Mouse (Mus musculus) duodenum, adult 2 months (tissue): Measurements from ENCODE around the gene Trim54. TPM values are rescaled to one million over a fixed set of nuclear protein-coding genes. Genes with fewer than 3 reads are reported as not detected.

Experiments used
- polyA plus RNA-seq: library from polyadenylated mRNA; depleted of rRNA; stranded (reverse); fragments of >200 nt; gene quantifications from 2 replicates; pipeline ENCODE4 v1.2.3, GENCODE M21; 2012; ENCODE audit warnings: low replicate concordance; rRNA removed

Gene Trim54
- polyA plus RNA-seq: not detected in 2 replicates

DNA sequence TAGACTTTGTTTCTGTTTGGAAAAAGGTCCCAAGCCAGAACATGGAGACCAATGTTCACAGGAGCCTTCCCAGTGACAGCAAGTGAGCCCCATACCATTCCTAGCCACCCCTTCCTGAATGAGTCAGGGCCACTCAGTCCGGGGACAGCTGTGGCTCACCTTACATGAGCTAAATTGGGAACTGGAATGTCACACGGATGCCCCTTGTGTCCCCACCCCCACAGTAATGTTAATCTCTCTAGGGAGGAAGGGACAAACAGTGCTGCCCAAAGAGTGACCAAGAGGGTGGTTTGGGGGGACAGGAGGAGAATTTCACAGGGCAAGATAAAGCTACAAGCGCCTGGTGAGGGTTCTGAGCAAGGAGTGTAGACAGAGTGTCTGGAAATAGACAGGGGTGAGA is at the start of gene Trim54:
Gene Trim54, plus strand, starts transcription at position 359 of the 400 bp plus-strand sequence.

DNA sequence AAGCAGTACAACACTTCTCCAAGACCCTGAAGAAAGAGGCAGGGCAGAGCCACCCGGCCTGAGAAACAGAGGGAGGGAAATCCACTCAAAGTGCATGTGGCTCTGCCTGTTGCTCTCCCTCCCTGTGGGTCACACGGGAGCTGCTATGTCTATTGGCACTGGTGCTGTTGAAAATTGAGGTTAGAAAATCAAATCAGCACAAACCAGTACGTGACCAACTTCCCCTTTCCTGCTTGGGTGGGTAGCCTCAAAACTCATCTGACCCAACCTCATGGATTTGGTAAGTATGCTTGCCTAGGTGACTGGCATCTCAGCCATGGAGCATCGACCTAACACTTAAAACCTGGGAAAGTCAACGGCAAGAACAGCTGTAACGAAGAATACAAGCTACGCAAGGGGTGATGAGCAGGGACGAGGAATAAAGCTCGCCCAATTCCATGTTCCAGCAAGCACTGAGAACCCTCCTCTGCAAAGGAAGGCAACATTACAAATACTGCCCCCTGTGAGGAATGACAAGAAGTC is 10.6 kb upstream of the Trim54 start, which contains the start of gene Dnajc5g:
Gene Dnajc5g, plus strand, starts transcription at position 472 of the 522 bp plus-strand sequence.

DNA sequence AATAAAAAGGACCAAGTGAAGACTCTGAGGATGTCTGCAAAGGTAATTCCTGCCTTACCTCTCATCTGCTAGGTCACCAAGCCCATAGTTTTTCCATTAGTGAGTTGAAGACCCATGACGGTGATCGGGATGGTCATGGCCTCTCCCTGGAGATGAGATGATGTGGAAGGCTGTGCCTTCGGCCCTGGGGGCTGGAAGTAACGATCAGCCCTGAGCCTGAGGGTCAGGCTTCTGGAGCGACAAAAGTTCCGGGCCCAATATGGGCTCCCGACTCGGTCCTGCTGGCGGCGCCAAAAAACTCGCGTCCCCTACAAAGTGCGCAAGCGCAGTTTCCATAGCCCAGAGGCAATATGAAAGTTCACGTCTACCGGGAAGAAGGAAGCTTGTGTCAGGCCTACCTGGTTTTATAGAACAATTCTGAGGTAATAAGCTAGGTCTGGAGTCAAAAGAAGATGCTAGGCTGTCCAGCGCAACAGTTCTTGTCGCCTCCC is 8.5 kb upstream of the Trim54 start, which contains the start of gene Slc30a3:
Gene Slc30a3, minus strand, starts transcription at position 238 of the 491 bp plus-strand sequence.

DNA sequence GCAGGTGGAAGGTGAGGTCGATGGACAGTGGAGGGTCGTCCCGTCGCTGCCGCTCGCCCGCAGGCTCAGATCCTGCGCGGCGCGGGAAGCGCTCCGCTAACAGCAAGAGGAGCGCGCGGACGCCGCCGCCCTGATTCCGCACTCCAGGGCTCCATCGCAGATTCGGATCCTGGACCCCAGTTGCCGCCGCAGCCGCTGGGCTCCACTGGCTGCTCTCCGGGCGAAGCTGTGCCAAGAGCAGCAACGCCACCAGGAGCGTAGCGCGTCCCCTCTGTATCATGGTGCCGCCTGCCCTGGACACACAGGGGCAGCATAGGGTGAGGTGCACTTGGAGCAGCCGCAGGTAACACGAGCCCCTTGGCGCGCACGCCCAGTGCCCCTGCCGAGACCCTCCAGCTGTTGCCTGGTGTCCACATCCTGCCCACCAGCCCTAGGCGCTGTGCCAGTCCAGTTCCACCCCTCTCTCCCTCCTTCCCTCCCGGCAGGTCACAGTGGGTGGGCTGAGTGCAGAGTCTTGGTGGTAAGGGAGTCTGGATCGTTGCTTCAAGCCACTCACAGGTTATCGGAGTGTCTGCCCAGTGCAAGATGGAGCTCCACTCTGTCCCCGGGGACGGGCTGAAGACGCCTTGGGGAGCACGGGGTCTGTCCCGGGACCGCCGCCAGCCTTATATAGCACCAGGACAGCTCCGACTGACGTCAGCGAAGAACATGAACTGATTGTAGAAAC is 21.9 kb downstream of the Trim54 start, which contains the start of gene Ucn:
Gene Ucn, minus strand, starts transcription at position 589 of the 727 bp plus-strand sequence.

DNA sequence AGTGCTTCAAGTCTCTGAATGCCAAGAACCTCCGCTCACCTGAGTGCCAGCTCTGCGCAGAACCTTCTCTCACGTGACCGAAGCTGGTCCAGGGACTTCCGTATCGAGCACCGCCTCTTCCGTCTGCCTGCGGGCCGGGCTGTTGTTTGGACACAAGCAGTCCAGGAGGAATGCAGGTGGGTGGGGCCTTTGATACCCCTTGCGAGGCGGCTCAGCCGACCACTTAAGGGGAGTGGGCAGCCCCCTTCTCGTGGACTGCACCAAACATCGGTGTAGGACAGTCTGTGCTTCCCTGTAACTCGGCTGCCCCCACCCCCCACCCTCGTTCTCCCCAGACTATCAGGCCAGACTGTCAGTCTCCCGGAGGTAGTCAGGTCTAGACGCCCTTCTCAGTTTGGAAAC is 37.6 kb downstream of the Trim54 start, which contains the start of gene Mpv17:
Gene Mpv17, minus strand, starts transcription at position 100 of the 402 bp plus-strand sequence.

DNA sequence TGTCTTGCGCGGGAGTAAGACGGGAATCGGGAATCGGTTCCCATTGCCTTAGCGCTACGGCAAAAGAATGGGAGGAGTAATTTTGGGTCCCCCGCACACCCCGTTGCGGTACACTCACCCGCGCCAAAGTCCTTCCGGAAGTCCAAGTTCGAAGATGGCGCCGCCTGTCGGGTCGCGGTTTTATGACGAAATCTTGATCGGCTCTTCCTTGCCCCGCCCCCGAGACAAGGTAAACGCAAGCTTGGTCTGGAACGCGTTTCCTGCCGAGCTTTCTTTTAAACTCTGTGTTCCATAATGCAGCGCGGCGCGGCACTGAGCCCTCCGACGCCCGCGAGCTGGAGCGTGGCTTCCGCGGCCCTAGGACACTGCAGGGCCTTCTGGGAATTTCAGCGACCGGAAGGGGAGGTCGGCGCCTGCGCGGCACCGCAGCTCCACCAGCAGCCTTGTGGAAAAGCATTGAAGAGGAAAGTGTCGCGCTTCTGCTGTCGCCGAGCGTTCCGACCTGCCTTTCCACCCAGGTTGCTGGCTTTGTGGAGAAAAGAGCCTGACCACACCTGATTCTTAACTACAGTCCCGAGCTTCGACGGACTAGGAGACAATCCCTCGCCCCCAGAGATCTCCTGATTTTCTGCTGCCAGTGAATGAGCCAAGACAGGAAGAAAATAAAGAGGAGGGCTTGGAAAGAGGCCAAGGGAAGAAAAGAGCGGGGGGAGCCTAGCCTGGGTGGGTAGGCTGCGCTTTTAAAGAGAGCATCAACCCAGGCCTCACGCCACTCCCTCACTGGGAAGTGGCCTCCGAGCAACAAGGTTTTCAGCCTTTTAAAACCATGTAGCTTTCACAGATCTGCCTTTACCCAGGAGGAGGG is 63.5 kb downstream of the Trim54 start, which contains the start of the genes Gm29609 and Gtf3c2:
Gene Gm29609, minus strand, starts transcription at position 146 of the 865 bp plus-strand sequence.
Gene Gtf3c2, minus strand, starts transcription at position 379 of the 865 bp plus-strand sequence.

Other genes with a start within 250 kb of the Trim54 start
- gene Tmem214, start 248.7 kb upstream of the Trim54 start, polyA plus RNA-seq: 111 and 119 TPM in 2 replicates
- gene Agbl5, start 228.0 kb upstream of the Trim54 start, polyA plus RNA-seq: 11.1 and 15.1 TPM in 2 replicates
- gene Ost4, start 208.9 kb upstream of the Trim54 start, polyA plus RNA-seq: 194 and 257 TPM in 2 replicates
- gene Emilin1, start 203.3 kb upstream of the Trim54 start, polyA plus RNA-seq: 56.7 and 63.1 TPM in 2 replicates
- 381 and 1,004 TPM in 2 replicates for gene Khk, start 195.3 kb upstream of the Trim54 start, polyA plus RNA-seq
- 856 and 917 TPM in 2 replicates for gene Cgref1, start 171.1 kb upstream of the Trim54 start, polyA plus RNA-seq
- gene Preb, start 156.4 kb upstream of the Trim54 start, polyA plus RNA-seq: 409 and 432 TPM in 2 replicates
- 0.17 and 2.4 TPM in 2 replicates for gene Tcf23, start 148.1 kb upstream of the Trim54 start, polyA plus RNA-seq
- 39.3 and 58.7 TPM in 2 replicates for gene Atraid, start 68.4 kb upstream of the Trim54 start, polyA plus RNA-seq
- gene Slc5a6, start 67.8 kb upstream of the Trim54 start, polyA plus RNA-seq: 37.3 and 46.8 TPM in 2 replicates
- gene Cad, start 61.9 kb upstream of the Trim54 start, polyA plus RNA-seq: 13.4 and 20.9 TPM in 2 replicates
- not detected in 2 replicates for gene Dnajc5g, start 10.4 kb upstream of the Trim54 start, polyA plus RNA-seq
- gene Slc30a3, start 8.5 kb upstream of the Trim54 start, polyA plus RNA-seq: 0.15 and 0.69 TPM in 2 replicates
- not detected in 2 replicates for gene Ucn, start 22.1 kb downstream of the Trim54 start, polyA plus RNA-seq
- 20.0 and 31.7 TPM in 2 replicates for gene Mpv17, start 37.5 kb downstream of the Trim54 start, polyA plus RNA-seq
- 0.47 and 0.76 TPM in 2 replicates for gene Gm29609, start 63.2 kb downstream of the Trim54 start, polyA plus RNA-seq
- gene Gtf3c2, start 63.4 kb downstream of the Trim54 start, polyA plus RNA-seq: 29.7 and 31.1 TPM in 2 replicates
- gene Snx17, start 76.5 kb downstream of the Trim54 start, polyA plus RNA-seq: 59.4 and 61.7 TPM in 2 replicates
- 27.5 and 32.1 TPM in 2 replicates for gene Eif2b4, start 76.7 kb downstream of the Trim54 start, polyA plus RNA-seq
- 52.4 and 60.3 TPM in 2 replicates for gene Zfp513, start 85.6 kb downstream of the Trim54 start, polyA plus RNA-seq
- gene Ppm1g, start 104.0 kb downstream of the Trim54 start, polyA plus RNA-seq: 85.7 and 105 TPM in 2 replicates
- 185 and 336 TPM in 2 replicates for gene Nrbp1, start 124.2 kb downstream of the Trim54 start, polyA plus RNA-seq
- 1.2 TPM in 1 of 2 replicates, not detected in the other for gene Gm9970, start 124.5 kb downstream of the Trim54 start, polyA plus RNA-seq
- gene Krtcap3, start 135.0 kb downstream of the Trim54 start, polyA plus RNA-seq: 217 and 238 TPM in 2 replicates
- gene Ift172, start 174.4 kb downstream of the Trim54 start, polyA plus RNA-seq: 31.0 and 35.5 TPM in 2 replicates
- 2.6 and 5.2 TPM in 2 replicates for gene Fndc4, start 179.4 kb downstream of the Trim54 start, polyA plus RNA-seq
- not detected in 2 replicates for gene Gckr, start 180.7 kb downstream of the Trim54 start, polyA plus RNA-seq